Mouse (Mus musculus): ENCODE results near the gene Dixdc1. TPM values are rescaled to one million over a fixed set of nuclear protein-coding genes. Genes with fewer than 3 reads are reported as not detected.
"Not testable (repeated sequence)": the region's sequence is repeated elsewhere in the genome, so short reads cannot be mapped to it uniquely, and the experiment has no call there.

Gene Dixdc1
- polyA plus RNA-seq, 1 experiment from 2014 or later: 21.4 TPM

DNA sequence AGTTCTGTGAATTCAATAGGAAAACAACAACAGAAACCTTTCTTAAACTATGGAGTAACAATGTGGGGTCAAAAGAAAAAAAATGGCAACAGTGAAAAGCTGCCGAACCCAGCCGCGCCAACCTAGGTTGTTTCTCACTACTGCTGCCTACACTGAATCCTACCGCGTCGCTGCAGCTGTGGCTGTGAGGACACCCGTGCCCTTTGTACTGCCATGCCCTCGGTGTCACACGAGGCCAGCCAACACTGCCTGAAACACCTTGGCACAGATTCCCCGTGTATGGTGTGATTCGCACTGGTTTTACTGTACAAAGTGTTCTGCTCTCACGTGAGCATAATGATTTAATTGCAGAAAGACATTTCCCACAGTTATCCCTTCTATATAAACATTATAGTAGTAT, 78.9 kb downstream of the Dixdc1 start:
- 16% methylated on average over 12 of the region's 12 CpGs for WGBS
- peaks cover 21% of the 10 kb centered on the region for H3K4me1 ChIP-seq
- H3K4me2 ChIP-seq: peak overlapping the region; percentile 86
- peak overlapping the region; percentile 92 for H3K4me3 ChIP-seq
- ATAC-seq: no peak
- no peaks in the 10 kb centered on the region for H3K27me3 ChIP-seq
- H3K9me3 ChIP-seq (replicated peaks): no peaks in the 10 kb centered on the region
- H3K36me3 ChIP-seq (ENCODE audit: poor library complexity, severe bottlenecking): peaks cover 18% of the 10 kb centered on the region
- H3K9ac ChIP-seq: peak overlapping the region; percentile 90
- no peak overlapping the region for H3K27ac ChIP-seq

DNA sequence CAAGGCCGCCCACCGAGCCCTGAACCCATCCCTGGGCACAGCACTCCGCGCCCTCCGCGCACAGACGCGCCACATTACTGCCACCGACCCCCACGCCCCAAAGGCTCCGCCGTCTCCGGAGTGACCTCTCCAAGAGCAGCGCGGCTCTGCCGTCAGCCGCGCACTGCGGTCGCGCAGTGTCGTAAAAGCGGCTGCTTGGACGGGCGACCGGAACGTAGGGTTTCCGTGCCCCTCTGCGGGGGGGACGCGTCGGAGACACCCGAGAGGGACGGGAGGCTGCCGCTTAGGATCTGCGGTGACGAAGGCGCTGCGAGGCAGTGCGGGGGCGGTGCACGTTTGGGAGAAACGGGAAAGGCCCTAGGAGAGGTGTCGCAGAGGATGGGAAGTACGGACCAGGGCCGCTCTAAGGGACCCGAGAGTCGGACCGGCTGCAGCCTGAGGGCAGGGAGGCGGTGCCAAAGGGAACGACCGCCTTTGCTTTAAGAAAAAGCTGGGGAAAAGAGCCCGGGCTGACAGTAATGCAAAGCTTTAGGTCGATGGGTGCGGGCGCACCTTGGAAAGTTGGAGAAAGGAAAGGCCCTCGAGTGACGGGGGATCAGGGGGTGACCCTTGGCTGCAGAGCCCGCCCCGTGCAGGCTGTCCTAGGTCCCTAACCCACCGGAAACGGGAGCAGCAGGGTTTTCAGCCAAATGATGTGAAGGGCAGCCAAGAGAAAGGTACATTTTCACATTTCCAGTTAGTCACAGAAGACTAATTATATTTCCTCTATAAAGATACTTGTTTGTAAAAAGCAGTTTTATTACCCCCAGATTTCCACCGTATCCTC, 79.7 kb downstream of the Dixdc1 start, which contains the start of gene Dlat:
Dlat (minus strand) TSS at position 389 of the 826 bp plus-strand sequence.
- peaks cover 19% of the 10 kb centered on the region for H3K36me3 ChIP-seq (ENCODE audit: poor library complexity, severe bottlenecking)
- peaks cover 21% of the 10 kb centered on the region for H3K4me1 ChIP-seq
- H3K27ac ChIP-seq: peak within 1 kb of the TSS; percentile 83
- peak within 1 kb of the TSS; percentile 92 for H3K4me3 ChIP-seq
- peak within 1 kb of the TSS; percentile 90 for H3K9ac ChIP-seq
- no peaks in the 10 kb centered on the region for H3K9me3 ChIP-seq (replicated peaks)
- whole genome bisulfite sequencing: under 1% methylated on average over 55 of the region's 63 CpGs
- ATAC-seq: peak; percentile 95
- no peaks in the 10 kb centered on the region for H3K27me3 ChIP-seq
- peak within 1 kb of the TSS; percentile 86 for H3K4me2 ChIP-seq

DNA sequence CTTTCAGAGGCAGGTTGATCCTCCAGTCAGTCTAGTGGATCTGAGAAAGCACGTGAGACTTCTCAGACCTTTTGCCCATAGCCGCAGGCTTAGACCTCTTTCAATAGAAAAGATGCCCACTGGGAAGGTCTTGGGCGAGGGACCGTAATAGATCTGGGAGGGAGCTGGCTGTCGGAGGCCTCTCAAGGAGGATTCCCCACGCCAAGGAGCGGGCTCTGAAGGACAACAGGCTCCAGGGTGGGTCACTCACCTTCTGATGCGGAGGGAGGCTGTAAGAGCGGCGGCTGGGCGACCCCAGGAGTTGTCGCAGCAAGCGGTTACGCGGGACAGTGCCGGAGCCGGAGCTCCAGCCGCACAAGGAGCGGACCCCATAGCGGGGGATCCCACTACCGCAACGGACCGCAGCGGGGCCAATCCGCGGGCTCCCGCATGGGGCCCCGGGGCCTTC, 80.4 kb downstream of the Dixdc1 start:
- no peak; the same call in 1 of the 2 replicates for ATAC-seq
- H3K4me1 ChIP-seq: peaks cover 21% of the 10 kb centered on the region
- peak overlapping the region; percentile 92 for H3K4me3 ChIP-seq
- peak overlapping the region; percentile 83 for H3K27ac ChIP-seq
- no peaks in the 10 kb centered on the region for H3K27me3 ChIP-seq
- H3K9me3 ChIP-seq (replicated peaks): no peaks in the 10 kb centered on the region
- H3K4me2 ChIP-seq: peak overlapping the region; percentile 86
- peaks cover 24% of the 10 kb centered on the region for H3K36me3 ChIP-seq (ENCODE audit: poor library complexity, severe bottlenecking)
- H3K9ac ChIP-seq: peak overlapping the region; percentile 90
- 0% methylated on average over 28 of the region's 28 CpGs for WGBS

DNA sequence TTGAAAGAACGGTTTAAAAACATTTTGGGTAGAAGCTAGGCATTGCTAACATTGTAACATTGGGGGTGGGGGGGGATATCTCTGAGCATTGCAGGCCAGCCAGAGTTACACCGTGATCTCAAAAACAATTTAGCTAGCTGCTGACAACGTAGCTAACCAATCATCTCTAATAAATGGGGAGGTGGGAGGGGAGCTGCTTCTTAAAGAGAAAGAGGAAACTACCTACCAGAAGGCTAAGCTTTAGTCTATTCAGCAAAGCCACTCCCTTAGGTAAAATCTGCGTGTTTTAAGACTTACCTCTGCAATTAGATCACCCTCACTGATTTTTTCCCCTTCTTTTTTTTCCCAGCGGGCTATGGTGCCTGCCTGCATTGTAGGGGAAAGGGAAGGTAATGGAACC, 80.9 kb downstream of the Dixdc1 start:
- Histone ChIP-seq H3K27ac (peak overlapping the region; percentile 83; the same call in 1 of the 2 replicates), H3K4me3 (peak overlapping the region; percentile 92), H3K9ac (peak overlapping the region; percentile 90), H3K36me3 (ENCODE audit: poor library complexity, severe bottlenecking) (peaks cover 30% of the 10 kb centered on the region), H3K4me1 (peaks cover 21% of the 10 kb centered on the region), H3K4me2 (peak overlapping the region; percentile 86), H3K27me3 (no peaks in the 10 kb centered on the region), H3K9me3 (replicated peaks) (no peaks in the 10 kb centered on the region)
- WGBS: 21% methylated on average over 5 of the region's 5 CpGs
- no peak for ATAC-seq

DNA sequence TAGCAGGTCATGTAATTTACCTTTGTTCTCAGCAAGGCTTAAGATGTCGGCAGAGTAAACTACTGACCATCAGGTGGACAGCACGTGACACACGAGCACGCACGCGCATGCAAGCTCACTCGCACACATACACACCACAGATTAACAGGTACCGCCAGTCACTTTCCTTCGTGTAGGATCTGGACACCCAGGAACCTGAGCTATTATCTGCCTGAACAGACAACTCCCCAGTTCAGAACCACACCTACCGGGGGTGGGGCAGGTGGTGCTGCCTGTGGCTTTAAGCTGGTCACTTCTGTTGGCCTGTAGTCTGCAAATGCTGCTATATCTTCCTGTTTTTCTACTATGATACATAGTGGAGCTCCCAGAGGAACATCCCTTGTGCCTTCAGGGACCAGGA, 88.8 kb downstream of the Dixdc1 start:
- Histone ChIP-seq H3K4me3 (no peak overlapping the region), H3K4me1 (no peaks in the 10 kb centered on the region), H3K27me3 (no peaks in the 10 kb centered on the region), H3K4me2 (no peak overlapping the region), H3K27ac (no peak overlapping the region), H3K9ac (no peak overlapping the region), H3K9me3 (replicated peaks) (no peaks in the 10 kb centered on the region), H3K36me3 (ENCODE audit: poor library complexity, severe bottlenecking) (peaks cover 96% of the 10 kb centered on the region)
- ATAC-seq: no peak
- WGBS: 95% methylated on average over 10 of the region's 10 CpGs

DNA sequence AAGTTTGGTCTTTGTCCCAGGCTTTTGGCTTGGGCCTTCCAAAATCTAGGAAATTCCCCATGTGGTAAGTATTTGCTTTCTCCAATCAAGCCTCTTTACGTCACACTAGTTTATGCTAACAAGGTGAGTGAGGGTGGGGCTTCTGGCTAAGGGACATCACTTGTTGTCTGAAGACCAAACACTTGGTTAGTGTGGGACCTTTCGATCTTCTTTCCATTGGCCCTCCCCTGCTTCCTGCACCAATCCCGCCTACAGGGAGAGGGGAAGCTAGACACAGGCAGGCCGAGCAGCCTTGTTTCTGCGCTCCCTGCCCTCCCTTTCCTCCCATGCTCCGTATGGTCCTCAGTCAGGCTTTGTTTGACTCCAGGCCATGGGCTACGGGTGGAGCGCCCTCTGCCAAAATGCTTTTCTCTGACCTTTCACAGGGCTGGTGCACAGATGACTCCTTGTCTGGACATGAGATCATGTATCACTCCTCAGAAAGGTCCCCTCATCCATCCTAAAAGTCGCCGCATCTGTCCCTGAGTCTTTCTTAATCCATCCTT, 92.4 kb downstream of the Dixdc1 start:
- 76% methylated on average over 10 of the region's 10 CpGs for WGBS
- H3K27me3 ChIP-seq: no peaks in the 10 kb centered on the region
- H3K4me1 ChIP-seq: no peaks in the 10 kb centered on the region
- H3K36me3 ChIP-seq (ENCODE audit: poor library complexity, severe bottlenecking): peaks cover 94% of the 10 kb centered on the region
- no peak overlapping the region for H3K4me3 ChIP-seq
- no peak for ATAC-seq
- no peak overlapping the region for H3K27ac ChIP-seq
- H3K9ac ChIP-seq: no peak overlapping the region
- no peak overlapping the region for H3K4me2 ChIP-seq
- no peaks in the 10 kb centered on the region for H3K9me3 ChIP-seq (replicated peaks)

DNA sequence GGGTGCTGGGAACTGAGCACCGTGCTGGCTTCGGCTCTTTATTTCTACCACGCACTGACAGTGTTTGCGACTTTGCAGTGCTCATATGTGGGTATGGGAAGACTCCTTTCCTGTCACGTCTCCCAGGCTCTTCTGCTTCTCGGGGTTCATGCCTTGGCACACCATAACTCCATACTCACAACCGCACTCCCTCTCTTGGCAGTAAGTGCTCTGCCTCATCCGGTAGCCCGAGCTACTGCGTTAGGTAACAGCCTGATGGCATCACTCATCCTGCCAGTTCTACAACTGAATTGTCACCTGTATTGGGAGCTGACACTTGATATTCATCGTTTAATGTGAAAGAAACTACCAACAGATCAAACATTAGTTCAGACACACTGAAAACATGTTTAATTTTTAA, 105.0 kb downstream of the Dixdc1 start:
- H3K4me1 ChIP-seq: no peaks in the 10 kb centered on the region
- no peak overlapping the region for H3K9ac ChIP-seq
- H3K27ac ChIP-seq: no peak overlapping the region
- no peak for ATAC-seq
- no peaks in the 10 kb centered on the region for H3K27me3 ChIP-seq
- peaks cover 64% of the 10 kb centered on the region for H3K36me3 ChIP-seq (ENCODE audit: poor library complexity, severe bottlenecking)
- H3K9me3 ChIP-seq (replicated peaks): no peaks in the 10 kb centered on the region
- no peak overlapping the region for H3K4me3 ChIP-seq
- no peak overlapping the region for H3K4me2 ChIP-seq
- 95% methylated on average over 11 of the region's 11 CpGs for WGBS

DNA sequence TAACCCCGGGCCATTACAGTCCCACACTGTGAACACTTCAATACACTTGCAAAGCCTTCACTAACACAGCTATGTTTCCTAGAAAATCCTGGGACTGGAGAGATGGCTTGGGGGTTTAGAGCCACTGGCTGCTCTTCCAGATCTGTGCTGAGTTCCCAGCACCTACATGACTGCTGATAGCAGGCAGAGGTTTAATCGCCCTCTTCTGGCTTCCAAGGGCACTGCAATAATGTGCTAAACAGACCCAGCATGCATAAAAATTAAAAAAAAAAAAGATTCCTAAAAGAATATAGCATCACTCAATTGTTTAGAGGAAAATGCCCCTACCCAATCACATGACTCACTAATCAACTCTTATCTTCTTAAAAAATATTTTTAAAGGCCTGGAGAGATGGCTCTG, 106.3 kb downstream of the Dixdc1 start:
- no peaks in the 10 kb centered on the region for H3K27me3 ChIP-seq
- no peak overlapping the region for H3K9ac ChIP-seq
- H3K4me3 ChIP-seq: no peak overlapping the region
- no peak for ATAC-seq
- peaks cover 52% of the 10 kb centered on the region for H3K36me3 ChIP-seq (ENCODE audit: poor library complexity, severe bottlenecking)
- H3K27ac ChIP-seq: no peak overlapping the region
- H3K9me3 ChIP-seq (replicated peaks): no peaks in the 10 kb centered on the region
- H3K4me1 ChIP-seq: no peaks in the 10 kb centered on the region
- WGBS: 69% methylated on average over 2 of the region's 2 CpGs
- H3K4me2 ChIP-seq: no peak overlapping the region

DNA sequence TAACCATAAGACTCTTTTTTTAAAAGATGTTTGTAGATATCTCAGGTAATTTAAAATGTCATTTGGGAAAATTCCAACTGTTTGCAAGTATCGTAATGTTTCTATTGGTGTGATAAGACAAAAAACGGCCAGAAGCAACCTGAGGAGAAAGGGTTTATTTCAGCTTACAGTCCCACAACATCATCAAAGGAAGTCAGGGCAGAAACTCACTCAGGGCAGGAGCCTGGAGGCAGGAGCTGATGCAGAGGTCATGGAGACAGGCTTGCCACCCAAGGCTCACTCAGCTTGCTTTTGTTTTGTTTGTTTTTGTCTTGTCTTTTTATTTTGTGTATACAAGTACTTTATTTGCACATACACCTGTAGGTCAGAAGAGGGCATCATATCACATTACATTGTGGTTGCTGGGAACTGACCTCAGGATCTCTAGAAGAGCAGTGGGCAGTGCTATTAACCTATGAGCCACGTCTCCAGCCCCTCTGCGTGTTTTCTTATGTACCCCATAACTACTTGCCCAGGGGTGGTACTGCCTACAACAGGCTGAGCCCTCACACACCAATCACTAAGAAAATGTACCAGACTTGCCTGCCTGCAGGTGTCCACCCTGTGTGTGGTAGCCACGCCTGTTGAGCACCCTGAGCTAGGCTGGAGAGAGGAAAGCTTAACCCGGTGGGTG, 107.2 kb downstream of the Dixdc1 start:
- H3K4me2 ChIP-seq: no peak overlapping the region
- H3K4me3 ChIP-seq: no peak overlapping the region
- no peaks in the 10 kb centered on the region for H3K9me3 ChIP-seq (replicated peaks)
- H3K27me3 ChIP-seq: no peaks in the 10 kb centered on the region
- no peak overlapping the region for H3K27ac ChIP-seq
- 91% methylated on average over 6 of the region's 6 CpGs for WGBS
- H3K36me3 ChIP-seq (ENCODE audit: poor library complexity, severe bottlenecking): peaks cover 43% of the 10 kb centered on the region
- no peak overlapping the region for H3K9ac ChIP-seq
- no peak for ATAC-seq
- H3K4me1 ChIP-seq: no peaks in the 10 kb centered on the region

DNA sequence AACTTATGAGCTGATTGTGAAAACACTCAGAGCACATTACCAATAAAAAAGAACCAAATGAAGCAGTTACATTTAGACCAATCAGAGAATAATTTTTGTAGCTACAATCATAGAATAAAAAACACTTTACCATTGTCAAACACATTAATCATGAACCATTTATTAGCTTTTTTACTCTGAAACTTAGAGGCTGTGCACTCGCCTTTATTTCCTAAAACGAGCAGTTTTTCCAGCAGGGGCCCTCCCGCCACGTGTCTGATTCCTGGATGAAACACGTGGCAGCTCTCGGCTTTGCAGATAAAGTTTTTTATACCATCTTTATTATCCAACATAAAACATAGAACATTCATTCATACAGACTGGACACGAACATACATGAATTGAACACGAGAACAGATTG, 108.4 kb downstream of the Dixdc1 start:
- ATAC-seq; H3K4me3 ChIP-seq; H3K27ac ChIP-seq; H3K9me3 ChIP-seq (replicated peaks); H3K9ac ChIP-seq; H3K4me1 ChIP-seq; H3K4me2 ChIP-seq; H3K27me3 ChIP-seq: not testable (repeated sequence)
- WGBS: 94% methylated on average over 6 of the region's 8 CpGs
- peaks cover 34% of the 10 kb centered on the region for H3K36me3 ChIP-seq (ENCODE audit: poor library complexity, severe bottlenecking)

DNA sequence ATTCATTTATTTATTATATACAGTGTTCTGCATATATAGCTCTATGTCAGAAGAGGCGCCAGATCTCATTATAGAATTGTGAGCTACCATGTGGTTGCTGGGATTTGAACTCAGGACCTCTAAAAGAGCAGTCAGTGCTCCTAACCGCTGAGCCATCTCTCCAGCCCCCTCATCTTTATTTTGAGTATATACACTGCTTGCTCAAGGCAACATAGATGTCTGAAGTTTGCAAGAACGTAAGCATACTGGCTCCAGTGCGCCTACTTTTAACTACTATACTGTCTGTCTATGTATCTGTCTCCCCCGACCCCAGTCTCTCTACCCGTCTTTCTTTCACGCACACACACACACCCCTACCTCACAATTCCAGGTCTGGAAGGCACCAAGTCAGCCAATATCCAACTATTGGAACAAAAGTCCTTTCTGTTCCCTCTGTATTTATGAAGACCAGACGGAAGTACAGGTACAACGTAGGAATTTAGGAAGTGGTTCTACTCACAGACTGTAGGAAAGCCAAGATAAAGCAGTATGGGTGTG, 121.5 kb downstream of the Dixdc1 start:
- peak overlapping the region; percentile 89 for H3K4me2 ChIP-seq
- no peak overlapping the region for H3K9ac ChIP-seq
- peak overlapping the region; percentile 100 for H3K4me3 ChIP-seq
- H3K27me3 ChIP-seq: no peaks in the 10 kb centered on the region
- H3K9me3 ChIP-seq (replicated peaks): no peaks in the 10 kb centered on the region
- H3K36me3 ChIP-seq (ENCODE audit: poor library complexity, severe bottlenecking): peaks cover 24% of the 10 kb centered on the region
- no peak overlapping the region for H3K27ac ChIP-seq
- peaks cover 18% of the 10 kb centered on the region for H3K4me1 ChIP-seq
- no peak for ATAC-seq
- 62% methylated on average over 9 of the region's 9 CpGs for WGBS

Data from forebrain, embryonic 13.5 days (tissue).